Mouse (Mus musculus): ENCODE results near the gene Shbg. TPM values are rescaled to one million over a fixed set of nuclear protein-coding genes. Genes with fewer than 3 reads are reported as not detected.

The Shbg gene
- total RNA-seq, 2 experiments from 2014 or later: 0.54 TPM; not detected in 1

DNA sequence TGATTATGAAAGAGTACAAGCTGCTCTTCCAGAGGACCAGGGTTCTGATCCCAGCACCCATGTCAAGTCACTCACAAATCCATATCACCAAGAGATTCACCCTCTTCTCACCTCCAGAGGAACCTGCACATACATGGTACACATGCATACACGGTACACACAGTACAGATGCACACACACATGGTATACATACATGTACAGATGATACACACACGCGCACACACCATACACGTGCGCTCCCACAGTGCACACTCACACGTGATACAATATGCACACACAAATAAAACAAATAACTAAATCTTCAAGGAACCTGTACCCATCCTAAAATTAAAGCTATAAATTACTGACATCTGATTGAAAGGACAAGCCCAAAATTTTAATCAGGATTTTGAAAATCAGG lies 22.9 kb downstream of the Shbg start:
- DNase-seq: no peak

DNA sequence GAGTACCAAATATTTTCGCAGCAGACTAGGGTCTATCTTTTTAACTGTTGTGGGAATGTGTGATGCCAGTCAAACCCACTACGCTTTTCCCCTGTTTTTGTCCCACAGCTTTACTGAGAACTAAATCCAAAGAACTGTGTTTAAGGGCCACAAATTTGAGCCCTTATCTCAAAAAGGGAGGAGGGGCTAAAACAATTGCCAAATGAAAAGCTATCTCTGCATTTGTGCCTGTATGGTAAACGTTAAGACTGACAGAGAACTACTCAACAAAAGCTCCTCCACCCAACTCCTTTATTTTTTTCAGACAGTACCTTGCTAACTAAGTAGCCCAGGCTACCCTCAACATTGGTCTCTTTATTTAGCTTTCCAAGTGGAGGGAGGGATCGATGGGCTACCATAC lies 24.9 kb downstream of the Shbg start:
- no peak for DNase-seq

DNA sequence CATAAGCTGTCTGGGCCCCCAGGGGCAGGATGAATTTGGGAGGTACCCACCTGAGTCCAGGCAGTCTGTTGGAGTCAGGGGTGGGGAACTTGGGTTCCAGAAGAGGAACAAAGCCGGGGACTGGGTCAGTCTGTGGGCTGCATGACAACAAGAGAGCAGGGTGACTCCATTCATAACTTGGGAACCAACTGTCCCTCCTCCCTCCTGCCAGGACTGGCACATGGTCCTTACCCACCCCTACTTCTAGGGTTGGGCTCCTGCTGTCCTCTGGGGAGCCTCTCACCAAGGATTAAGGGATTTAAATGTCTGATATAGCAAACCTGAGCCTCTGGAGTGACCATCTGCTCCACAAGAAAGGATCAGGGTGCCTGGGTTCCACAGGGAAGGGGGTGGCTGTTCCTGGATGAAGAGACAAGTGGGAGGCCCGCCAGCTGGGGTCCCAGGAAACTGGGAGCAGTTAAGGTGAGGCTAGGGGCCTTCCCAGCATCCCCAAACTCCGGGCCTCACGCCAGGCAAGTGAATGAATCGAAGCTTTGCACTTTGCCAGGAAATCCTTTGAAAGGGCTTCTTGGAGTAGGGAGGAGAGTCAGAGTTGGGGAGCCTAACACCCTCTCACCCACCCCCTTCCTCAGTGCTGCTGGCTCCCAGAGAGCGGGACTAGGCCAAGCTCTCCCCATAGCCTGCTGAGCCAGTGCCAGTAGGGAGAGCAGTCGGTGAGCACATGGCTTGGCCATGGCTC lies 25.6 kb downstream of the Shbg start:
- DNase-seq: peak; percentile 54

DNA sequence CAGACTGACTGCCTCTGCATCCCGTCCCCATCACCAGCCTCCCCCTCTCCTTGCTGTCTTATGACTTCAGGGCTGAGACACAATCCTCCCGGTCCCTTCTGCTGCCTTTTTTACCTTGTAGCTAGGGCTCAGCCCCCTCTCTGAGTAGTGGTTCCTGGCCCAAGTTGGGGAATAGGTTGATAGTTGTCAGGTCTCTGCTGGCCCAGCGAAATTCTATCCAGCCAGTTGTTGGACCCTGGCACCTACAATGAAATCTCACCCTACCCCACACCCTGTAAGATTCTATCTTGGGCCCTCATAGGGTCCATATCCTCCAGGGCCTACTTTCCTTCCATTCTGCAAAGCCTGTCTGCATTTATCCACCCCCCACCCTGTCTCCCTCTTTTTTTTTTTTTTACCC lies 26.3 kb downstream of the Shbg start:
- DNase-seq: no peak

DNA sequence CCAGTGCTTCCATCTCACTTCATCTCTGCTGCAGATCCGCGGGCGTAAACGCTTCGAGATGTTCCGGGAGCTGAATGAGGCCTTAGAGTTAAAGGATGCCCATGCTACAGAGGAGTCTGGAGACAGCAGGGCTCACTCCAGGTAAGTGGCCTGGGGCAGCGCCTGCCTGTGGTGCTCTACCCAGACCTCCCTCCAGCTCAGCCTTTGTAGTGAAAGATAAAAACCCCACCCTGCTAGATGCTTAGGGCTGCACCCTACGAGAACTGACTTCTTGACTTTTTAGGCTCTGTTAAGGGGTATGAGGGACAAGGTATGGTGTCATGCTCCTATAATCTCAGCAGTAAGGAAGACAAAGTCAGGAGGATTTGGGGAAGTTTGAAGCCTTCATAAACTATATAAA lies 27.1 kb downstream of the Shbg start:
- DNase-seq: no peak

DNA sequence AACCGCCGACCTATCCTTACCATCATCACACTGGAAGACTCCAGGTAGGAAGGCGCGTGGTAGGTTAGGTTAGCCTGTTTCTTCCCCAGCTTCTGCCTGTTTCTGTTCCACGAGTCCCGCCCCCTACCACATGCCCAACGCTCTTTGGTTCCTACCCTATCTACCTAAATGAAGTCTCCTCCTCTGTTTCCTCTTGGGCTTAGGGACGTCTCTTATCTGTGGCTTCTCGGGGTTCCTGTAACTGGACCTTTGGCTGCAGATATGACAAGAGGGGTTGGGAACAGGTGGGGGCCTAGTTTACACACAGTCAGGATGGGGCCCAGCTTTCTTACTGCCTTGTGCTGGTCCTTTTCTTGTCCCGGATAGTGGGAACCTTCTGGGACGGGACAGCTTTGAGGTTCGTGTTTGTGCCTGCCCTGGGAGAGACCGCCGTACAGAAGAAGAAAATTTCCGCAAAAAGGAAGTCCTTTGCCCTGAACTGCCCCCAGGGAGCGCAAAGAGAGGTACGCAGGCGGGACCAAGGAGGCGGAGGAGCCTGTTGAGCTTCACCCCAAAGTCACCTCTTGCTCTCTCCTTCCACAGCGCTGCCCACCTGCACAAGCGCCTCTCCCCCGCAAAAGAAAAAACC lies 28.4 kb downstream of the Shbg start:
- no peak for DNase-seq

DNA sequence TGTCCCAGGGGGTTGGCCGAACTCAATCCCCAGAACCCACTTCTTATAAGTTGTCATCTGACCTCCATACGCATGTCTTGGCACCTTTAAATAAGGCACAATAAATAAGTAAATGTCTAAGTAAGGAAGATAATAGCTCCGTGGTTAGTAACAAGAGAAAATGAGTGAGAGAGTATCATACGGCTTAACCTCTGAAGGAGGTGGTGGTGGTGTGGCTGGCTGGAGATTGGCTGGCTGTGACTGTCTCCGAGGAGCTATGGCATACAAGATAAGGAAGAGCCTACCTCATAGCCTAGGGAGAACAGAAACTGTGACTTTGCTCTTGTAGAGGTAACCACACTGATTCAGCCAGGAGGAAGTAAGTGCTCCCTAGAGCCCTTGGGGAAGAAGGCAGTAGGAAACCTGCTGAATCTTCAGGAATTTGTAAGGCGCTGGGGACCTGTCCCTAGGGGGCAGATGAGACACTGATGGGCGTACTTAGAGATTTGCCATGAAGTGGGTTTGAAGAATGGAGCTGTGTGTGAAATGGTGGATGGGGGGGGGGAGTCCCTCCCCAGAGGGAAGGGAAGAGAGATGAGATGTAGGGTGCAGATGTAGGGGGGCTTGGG lies 31.9 kb downstream of the Shbg start:
- no peak for DNase-seq

DNA sequence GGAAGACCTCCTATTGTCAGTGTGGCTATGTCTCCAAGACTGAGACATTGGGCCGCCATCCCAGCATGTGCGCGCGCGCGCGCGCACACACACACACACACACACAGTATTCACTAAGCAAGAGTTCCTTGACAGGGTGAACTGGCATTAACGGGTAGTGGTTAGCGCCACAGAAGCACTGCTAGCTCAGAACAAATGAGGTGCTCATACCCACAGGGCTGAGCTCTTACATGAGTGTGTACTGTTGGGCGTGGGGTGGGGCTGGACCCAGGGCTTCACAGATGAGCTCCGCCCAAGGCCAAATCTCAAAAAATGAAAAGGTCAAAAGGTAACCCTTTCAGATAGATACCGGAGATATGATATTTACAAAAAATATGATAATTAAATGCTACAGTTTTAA lies 32.8 kb downstream of the Shbg start:
- no peak for DNase-seq

DNA sequence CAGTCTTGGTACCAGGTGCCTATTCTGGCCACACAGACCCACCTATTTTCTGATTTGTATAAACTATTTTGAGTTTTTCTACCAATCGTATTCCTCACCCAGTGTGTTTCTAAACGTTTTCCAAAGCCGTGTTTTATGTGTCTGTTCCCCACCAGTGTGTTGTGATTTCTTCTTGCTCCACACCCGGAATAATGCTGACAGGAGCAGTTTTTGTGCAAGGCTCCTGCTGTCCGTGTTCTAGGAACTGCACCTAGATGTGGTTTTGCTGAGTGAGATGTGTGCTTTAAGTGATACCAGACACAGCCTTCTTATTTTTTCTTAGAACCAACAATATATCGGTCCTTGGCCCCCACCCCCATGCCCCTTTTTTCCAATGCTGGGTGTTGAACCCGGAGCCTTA lies 33.7 kb downstream of the Shbg start:
- no peak for DNase-seq

DNA sequence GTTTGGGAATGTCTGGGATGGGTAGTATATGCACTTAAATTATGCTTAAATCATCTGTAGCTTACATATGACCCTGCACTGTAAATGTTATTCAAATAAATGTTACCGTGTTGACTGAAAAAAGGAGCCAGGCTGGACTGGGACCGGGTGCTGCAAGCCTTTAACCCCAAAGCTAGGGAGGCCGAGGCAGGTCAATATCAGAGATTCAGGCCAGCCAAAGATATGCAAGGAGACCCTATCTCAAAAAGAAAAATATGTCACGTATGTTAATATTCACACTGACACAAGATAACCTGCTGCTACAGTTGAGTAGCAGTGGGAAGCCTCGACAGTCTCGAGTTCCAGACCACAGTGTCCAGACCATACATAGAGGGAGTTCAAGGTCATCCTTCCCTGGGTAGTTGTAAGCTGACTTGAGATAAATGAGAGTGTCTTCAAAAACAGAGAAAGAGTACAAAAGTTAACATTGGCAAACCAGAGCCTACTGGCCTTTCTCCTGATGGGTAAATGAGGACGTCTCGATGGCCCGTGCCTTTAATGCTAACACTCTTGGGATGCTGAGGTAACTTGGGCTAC lies 35.4 kb downstream of the Shbg start:
- no peak for DNase-seq

DNA sequence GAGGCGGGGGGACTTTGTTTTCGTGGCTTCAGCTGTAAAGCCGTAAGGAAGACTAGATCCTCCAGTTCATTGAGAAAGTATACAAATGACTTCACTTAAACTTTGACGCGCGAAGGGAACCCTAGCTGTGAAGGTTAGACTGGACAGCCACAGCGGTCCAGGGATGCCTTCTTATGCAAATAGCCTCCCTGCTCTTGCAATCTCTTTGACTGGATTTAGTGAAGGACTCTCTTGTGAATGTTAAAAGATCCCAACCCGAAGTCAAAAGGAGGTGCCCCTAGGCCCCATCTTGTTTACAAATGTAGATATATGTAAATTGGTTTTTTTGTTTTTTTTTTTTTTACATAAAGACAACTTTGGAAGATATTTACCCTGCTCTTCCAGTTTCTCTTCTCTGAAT lies 35.9 kb downstream of the Shbg start:
- DNase-seq: no peak

DNA sequence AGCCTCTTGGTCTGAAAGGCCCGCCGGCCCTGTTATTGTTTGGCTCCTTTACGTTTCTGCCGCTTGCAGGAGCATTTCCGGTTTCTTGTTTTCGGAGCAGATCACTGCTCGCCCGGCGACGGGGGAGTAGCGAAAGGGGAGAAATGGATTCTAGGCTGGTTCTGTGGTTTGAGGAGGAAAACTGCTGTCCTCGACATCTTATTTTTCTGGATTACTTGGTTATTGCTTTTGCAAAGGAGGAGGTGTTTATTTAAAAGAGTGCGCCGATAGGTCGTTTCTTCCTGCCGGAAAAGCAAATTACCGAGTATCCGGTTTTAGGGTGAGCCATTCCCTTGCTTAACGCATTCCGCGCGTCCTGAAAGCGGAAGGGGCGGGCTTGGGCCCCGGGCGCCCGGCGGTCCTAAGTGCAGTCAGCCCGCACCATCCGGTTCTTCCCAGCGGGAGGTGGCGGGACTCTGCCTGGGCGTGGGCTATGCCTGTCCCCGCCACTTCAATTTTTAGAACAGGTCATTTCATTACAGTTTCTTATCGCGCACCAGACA lies 36.5 kb downstream of the Shbg start:
- peak; percentile 88 for DNase-seq

DNA sequence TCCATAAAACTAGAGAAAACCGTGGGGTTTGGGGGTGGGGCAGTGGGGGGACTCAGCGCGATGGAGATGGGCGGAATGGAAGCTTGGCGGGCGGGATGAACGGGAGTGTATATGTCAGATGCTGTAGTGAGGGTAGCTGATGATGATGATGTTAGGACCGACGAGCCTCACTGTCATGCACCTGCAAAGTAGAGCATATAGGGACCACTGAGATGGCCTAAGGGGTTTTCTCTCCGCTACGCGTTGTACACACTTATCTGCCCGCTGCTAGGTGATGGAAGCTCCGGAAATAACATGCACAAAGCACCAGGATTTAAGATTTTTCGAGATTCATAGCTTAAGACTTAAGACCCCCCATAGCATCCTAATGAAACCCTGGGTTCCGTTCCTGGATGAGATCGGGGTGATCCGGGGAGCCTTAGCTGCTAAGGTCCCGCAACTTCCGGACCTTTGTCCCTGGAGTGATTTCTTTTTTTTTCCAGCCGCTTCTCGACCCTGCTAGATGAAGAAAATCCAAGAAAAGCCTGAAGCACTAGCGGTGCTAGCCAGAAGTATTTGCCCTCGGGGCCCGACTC lies 37.0 kb downstream of the Shbg start:
- peak; percentile 25 for DNase-seq

DNA sequence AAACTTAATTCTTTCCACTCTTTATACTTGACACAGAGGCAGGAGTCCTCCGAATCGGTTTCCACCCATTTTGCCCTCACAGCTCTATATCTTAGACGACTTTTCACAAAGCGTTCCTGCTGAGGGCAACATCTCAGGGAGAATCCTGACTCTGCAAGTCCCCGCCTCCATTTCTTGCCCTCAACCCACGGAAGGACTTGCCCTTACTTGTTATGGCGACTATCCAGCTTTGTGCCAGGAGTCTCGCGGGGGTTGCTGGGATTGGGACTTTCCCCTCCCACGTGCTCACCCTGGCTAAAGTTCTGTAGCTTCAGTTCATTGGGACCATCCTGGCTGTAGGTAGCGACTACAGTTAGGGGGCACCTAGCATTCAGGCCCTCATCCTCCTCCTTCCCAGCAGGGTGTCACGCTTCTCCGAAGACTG lies 37.6 kb downstream of the Shbg start, which contains the start of the genes Wrap53 and Trp53:
Wrap53 (minus strand) TSS at position 165 of the 424 bp plus-strand sequence.
Trp53 (plus strand) TSS at position 269 of the 424 bp plus-strand sequence.
- DNase-seq: peak; percentile 81

DNA sequence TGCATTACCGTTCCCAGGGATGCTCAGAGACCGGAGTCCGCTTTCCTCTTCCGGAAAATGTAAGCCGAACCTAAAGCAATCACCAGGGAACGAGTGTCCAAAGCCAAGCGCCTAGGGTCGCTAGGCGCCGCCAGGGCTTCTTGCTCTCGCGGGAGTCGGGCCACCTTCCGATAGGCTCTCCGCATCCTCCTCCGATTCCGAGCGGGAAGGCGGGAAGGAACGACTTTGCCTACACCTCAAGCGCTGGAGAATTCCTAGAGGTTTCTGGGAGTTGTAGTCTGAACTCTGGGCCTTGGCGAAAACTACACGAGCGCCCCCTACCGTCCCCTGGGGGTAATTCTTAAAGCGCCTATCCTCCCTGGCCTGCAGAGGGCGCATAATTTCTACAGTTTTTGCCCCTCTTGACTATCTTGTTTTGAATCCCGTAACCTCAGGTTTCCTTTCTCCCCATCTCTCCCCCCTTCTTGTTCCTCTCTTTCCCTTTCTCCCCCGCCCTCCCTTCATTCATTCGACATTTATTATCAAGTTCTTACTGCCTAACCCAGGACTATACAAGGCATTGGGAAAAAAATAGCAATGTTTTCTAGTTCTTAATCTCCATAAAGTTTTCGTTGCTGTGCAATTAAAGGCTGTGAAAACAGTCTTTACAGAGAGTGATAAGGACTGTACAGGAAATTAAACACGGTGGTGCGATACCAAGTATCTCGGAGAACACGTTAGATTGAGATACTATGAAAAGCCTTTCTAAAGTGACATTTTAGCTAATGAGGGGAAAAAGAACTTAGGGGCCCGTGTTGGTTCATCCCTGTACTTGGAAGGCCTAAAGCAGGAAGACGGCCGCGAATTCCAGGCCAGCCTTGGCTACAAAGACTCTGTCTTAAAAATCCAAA lies 38.3 kb downstream of the Shbg start:
- DNase-seq: peak; percentile 94

DNA sequence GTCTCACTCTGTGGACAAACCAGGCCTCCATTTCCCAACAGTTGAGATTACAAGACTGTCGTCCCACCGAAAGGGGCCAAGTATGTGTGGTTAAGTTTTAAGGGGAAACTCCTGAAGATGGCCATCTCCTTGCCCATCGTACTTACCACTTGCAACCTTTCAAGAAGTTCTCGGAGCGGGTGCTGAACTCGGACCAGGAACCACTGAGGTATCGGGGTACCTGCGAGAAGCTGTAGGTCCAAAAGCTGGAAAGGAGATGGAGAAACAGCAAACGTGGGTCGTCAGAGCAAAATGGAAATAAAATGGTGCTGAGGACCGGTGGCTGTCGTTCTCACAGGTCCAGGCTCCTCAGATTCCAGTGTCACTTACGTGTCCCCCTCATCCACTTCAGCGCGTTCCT lies 39.4 kb downstream of the Shbg start:
- no peak for DNase-seq

DNA sequence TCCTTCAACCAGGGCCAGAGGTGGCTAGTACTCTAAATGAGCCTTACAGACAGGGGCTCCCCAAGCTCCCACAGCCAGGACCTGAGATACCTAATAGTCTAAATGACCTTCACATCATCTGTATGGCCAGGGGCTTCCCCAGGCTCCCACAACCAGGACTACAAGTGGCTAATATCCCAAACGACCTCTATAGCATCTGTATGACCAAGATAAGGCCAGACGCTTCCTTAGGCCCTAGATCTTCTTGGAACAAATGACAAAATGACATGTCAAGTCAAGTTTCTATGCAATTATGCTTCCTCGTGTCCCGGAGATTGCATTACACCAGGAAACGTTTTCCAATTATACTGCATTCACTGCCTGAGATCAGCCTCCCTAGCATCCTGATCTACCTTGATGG lies 41.4 kb downstream of the Shbg start:
- DNase-seq: no peak

DNA sequence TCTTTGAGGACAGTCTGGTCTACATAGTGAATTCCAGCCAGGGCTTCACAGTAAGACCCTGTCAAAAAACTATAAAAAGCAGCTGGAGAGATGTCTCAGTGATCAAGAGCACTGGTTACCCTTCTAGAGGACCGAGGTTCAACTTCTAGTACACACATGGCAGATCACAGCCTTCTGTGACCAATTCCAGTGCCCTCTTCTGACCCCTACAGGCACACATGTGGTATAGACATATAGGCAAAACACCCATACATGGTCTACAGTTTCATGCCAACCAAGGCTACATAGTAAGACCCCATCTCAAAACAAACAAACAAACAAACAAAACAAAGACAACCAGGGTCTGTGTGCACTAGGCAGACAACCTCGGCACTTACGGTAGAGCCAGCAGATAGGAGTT lies 42.5 kb downstream of the Shbg start:
- DNase-seq: no peak

DNA sequence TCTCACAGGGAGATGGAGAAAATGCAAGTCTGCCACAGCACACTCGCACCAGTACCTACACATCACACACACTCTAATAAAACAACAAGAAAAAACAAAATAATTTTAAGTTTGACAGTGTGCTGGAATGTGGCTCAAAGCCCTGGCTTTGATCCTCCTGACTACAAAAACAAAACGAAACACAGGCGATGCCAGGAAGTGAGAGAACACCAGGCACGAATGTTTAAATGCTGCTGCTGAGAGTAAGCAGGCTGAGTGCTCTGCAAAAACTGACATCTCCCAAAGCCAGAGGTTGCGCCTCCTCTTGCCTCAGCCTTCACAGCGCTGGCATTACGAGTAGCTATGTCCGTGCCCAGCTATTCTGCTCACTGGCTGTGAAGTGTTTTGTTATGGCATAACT lies 52.6 kb downstream of the Shbg start:
- no peak for DNase-seq

All from gastrocnemius, postnatal 10 days (tissue).